Mouse (Mus musculus) bone marrow macrophage, adult 2 months (primary cell): Measurements from ENCODE around the gene Cacnb2.

Experiments
- CTCF ChIP-seq: IDR thresholded peaks from 2 replicates; pipeline ENCODE4 v1.5.1; 2012; ENCODE audit warnings: low read depth, mild to moderate bottlenecking, low read length, moderate library complexity
- POLR2A ChIP-seq: IDR thresholded peaks from 2 replicates; pipeline ENCODE4 v1.6.1; 2012; ENCODE audit warnings: mild to moderate bottlenecking, low read depth, low read length, borderline replicate concordance

DNA sequence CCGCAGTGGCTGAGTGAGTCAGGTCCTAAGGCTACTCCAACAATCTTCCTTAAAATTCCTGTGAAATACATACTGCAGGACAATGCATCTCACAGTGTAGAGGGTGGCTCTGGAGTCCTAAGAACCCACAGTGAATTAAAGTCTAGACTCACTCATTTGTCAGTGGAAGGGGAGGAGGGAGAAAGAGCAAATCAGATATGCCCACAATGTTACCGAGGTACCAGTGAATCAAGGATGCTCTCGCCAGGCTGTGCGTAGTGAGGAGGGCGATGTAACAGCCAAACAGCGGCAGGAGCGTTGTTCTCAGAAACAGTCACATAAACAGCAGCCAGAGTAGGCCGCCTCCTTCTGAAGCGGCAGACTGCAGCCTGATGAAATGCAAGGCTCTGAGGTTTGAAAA is 136.0 kb downstream of the Cacnb2 start:
- TF ChIP-seq POLR2A (no peak), CTCF (no peak)
